Mouse (Mus musculus): ENCODE data around the gene Ninj2.

The Ninj2 gene

GRCm38 (mm10) chr6:120206586-120206985, 113.4 kb downstream of the Ninj2 start:
- DNase-seq = no peak

- no peak for DNase-seq
Observed at GRCm38 (mm10) chr6:120211536-120211935, 118.4 kb downstream of the Ninj2 start.

GRCm38 (mm10) chr6:120216702-120217101, 123.6 kb downstream of the Ninj2 start:
- no peak for DNase-seq

- DNase-seq = no peak
Observed at GRCm38 (mm10) chr6:120219281-120219680, 126.1 kb downstream of the Ninj2 start.

DNA sequence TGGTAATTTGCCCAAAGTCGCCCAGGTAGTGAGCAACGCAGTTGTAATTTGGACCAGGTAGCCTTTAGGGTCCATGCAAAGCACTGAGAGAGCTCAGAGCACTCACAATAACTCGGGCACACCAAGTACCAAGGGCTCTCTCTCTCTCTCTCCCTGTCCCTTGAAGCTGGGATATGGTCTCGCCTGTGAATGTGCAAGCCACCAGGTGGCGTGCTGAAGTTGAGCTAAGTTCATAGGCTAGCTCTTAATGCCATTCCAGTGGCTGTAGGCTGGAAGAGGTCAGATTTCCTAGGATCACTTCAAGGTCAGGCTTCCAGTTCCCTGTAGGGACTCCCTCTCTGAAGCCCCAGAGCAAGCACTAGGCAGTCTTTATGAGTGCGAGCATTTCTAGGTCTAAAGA, 129.5 kb downstream of the Ninj2 start:
- peak; percentile 83 to 88 for DNase-seq

GRCm38 (mm10) chr6:120225355-120225754, 132.2 kb downstream of the Ninj2 start:
- no peak for DNase-seq

DNA sequence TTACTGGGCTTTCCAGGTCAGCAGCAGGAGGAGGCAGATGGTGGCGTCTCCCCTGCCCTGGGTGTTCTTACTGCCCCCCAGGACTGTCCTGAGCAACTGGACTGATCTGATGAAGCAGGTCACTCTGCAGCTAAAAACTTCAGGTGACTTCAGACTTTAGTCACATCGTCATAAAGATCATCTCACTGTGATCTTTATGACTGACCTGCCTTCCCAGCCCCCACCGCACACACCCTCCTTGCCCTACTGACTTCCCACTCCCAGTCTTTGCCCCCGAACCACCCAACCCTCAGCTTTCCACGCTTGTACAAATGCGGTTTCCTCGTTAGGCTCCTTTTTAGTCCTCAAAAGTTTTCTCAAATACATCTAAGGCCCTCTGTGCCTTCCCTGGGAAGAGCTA, 133.9 kb downstream of the Ninj2 start:
- no peak for DNase-seq

GRCm38 (mm10) chr6:120229806-120230205, 136.7 kb downstream of the Ninj2 start:
- DNase-seq = no peak

- DNase-seq = no peak
Observed at GRCm38 (mm10) chr6:120230441-120230840, 137.3 kb downstream of the Ninj2 start.

- DNase-seq = no peak
Observed at GRCm38 (mm10) chr6:120232885-120233284, 139.7 kb downstream of the Ninj2 start.

GRCm38 (mm10) chr6:120235874-120236273, 142.7 kb downstream of the Ninj2 start:
- DNase-seq = no peak

DNA sequence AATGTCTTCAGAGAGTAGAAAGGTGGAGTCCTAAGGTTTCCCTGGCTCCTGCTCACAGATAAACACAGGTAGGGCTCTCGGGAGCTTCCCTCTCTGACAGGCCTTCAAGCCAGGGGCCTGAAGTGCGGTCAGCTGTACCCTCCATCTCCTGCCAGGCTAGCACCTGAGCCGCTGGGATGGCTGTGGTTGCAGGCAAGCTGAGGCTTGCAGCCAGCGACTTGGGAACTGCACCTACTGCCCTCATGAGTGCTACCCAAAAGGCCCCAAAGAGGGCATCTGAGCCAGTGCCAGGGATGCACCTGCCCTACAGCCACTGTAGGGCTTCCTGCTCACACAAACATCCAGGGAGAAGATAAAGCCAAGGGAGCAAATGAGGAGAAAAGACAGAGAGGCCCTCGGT, 147.3 kb downstream of the Ninj2 start:
- peak; percentile 38 to 71 for DNase-seq

DNA sequence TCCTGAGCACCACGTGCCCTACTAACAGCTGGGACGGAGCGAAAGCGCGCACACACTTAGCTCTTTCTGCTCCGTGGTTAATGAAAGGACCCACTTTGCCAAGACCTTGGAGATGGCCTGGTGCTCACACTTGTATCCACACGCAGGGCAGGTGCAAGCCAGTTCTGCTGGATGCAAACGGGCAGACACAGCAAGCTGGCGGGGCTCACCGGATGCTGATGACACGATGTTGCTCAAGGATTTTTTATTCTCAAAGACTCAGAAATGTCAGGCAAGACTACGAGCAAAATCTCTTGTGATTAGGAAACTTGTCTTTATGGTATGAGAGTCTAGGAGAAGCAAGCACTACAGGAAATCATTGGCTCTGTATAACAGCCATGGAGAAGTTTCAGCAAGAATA, 148.3 kb downstream of the Ninj2 start:
- DNase-seq = no peak

- DNase-seq = peak; percentile 35 to 58
Observed at GRCm38 (mm10) chr6:120242530-120242929, 149.4 kb downstream of the Ninj2 start.

DNA sequence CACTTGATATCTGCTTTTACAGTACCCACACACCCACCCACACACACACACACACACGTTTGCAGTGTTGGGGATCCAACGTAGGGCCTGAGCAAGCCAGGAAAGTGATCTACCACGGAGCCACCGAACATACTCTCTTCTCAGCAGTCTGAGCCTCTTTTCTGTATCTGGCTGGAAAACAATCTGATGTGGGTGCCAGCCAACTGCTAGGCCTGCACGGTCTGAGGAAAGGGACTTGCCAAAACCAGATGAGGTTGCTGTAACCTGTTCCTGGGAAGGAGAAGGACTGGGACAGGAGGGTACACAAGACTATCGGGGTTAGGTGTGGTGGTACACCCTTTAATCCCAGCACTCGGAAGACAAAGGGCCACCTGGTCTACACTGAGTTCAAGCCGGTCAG, 150.1 kb downstream of the Ninj2 start:
- peak; percentile 36 to 60 for DNase-seq

- no peak for DNase-seq
Observed at GRCm38 (mm10) chr6:120246676-120247075, 153.5 kb downstream of the Ninj2 start.

- DNase-seq = peak; percentile 48 to 68
Observed at GRCm38 (mm10) chr6:120249831-120250230, 156.7 kb downstream of the Ninj2 start.
